ENCODE assay signal across 22 mouse cellular contexts in genomic region chr15:27378601-27379094, GRCm38 (mm10).
A peak's percentile ranks its signal among the peaks of the same experiment; 100 is the strongest.
DNase-seq lines count a peak whose midpoint lies in the region; ATAC-seq and TF ChIP-seq lines count a peak whose summit lies in the region.
"Had no signal": no experiment of that assay in that cellular context is flagged by ENCODE, and none has a peak within 500 bp of the region (broad histone marks: within the 10 kb centered on the region; RNA-seq: fewer than 3 reads in every experiment).

No protein-coding gene starts in this region.

- H3K27me3 ChIP-seq in limb, embryonic 14.5 days (ENCODE audit: control insufficient read depth, insufficient read depth, low read length): no peaks in the 10 kb centered on the region
- H3K27me3 ChIP-seq in limb, embryonic 10.5 days (ENCODE audit: low read depth, poor library complexity, severe bottlenecking): no peaks in the 10 kb centered on the region
- no peaks in the 10 kb centered on the region for H3K27me3 ChIP-seq in heart, embryonic 10.5 days (ENCODE audit: insufficient read depth, poor library complexity, severe bottlenecking)
- H3K27me3 ChIP-seq: embryonic facial prominence, embryonic 12.5 days; forebrain, embryonic 13.5 days; heart, embryonic 12.5 days; hindbrain, embryonic 12.5 days had no signal

- no peak overlapping the region for H3K9ac ChIP-seq in limb, embryonic 14.5 days (ENCODE audit: low read depth, low read length, severe bottlenecking)
- H3K9ac ChIP-seq: embryonic facial prominence, embryonic 12.5 days; forebrain, embryonic 13.5 days; heart, embryonic 12.5 days; hindbrain, embryonic 12.5 days had no signal

- peak; percentile 0 for DNase-seq in limb, embryonic 14.5 days (ENCODE audit: low spot score)
- no peak for DNase-seq in limb, embryonic 10.5 days (ENCODE audit: low spot score)
- DNase-seq in adipocyte (ENCODE audit: low spot score): peak; percentile 22
- peak; percentile 68 for DNase-seq in fibroblast of lung, adult 2 months (ENCODE audit: low read depth)
- DNase-seq in layer of hippocampus, adult 11-12 months (ENCODE audit: low spot score): no peak
- no peak for DNase-seq in heart, embryonic 10.5 days (ENCODE audit: low spot score)
- DNase-seq: adrenal gland, adult 8-10 months; adrenal gland, postnatal 36 days; B cell, adult 2 months; cerebellum, adult 11-12 months; cerebellum, adult 9-10 months; cerebellum, postnatal 25 days; gastrocnemius, postnatal 14 days; heart, adult 2 months; heart, postnatal 4 days; kidney, adult 11 months had no signal

- H3K9me3 ChIP-seq in limb, embryonic 14.5 days (ENCODE audit: control insufficient read depth, low read length): no peaks in the 10 kb centered on the region
- H3K9me3 ChIP-seq in limb, embryonic 10.5 days (replicated peaks): no peaks in the 10 kb centered on the region
- no peaks in the 10 kb centered on the region for H3K9me3 ChIP-seq in heart, embryonic 10.5 days
- H3K9me3 ChIP-seq: embryonic facial prominence, embryonic 12.5 days; forebrain, embryonic 13.5 days; heart, embryonic 12.5 days; hindbrain, embryonic 12.5 days had no signal

- TF ChIP-seq POLR2A in limb, embryonic 14.5 days (IDR thresholded peaks at IDR 0.05; ENCODE audit: borderline replicate concordance, extremely low read depth, insufficient read depth, insufficient read length): no peak

- no peaks in the 10 kb centered on the region for H3K4me1 ChIP-seq in limb, embryonic 14.5 days (ENCODE audit: control insufficient read depth, insufficient read depth, low read length)
- H3K4me1 ChIP-seq in limb, embryonic 10.5 days: no peaks in the 10 kb centered on the region
- no peaks in the 10 kb centered on the region for H3K4me1 ChIP-seq in heart, embryonic 10.5 days
- H3K4me1 ChIP-seq: embryonic facial prominence, embryonic 12.5 days; forebrain, embryonic 13.5 days; heart, embryonic 12.5 days; hindbrain, embryonic 12.5 days had no signal

- no peaks in the 10 kb centered on the region for H3K36me3 ChIP-seq in limb, embryonic 14.5 days (ENCODE audit: control insufficient read depth, insufficient read depth, low read length)
- no peaks in the 10 kb centered on the region for H3K36me3 ChIP-seq in limb, embryonic 10.5 days
- H3K36me3 ChIP-seq in heart, embryonic 10.5 days: no peaks in the 10 kb centered on the region
- H3K36me3 ChIP-seq: embryonic facial prominence, embryonic 12.5 days; heart, embryonic 12.5 days; hindbrain, embryonic 12.5 days had no signal

- H3K27ac ChIP-seq in limb, embryonic 14.5 days (replicated peaks; ENCODE audit: low read depth, low read length): no peak overlapping the region
- no peak overlapping the region for H3K27ac ChIP-seq in limb, embryonic 10.5 days
- no peak overlapping the region for H3K27ac ChIP-seq in heart, embryonic 10.5 days
- H3K27ac ChIP-seq: embryonic facial prominence, embryonic 12.5 days; forebrain, embryonic 13.5 days; heart, adult 2 months; hindbrain, embryonic 12.5 days had no signal

- no peak overlapping the region for H3K4me2 ChIP-seq in limb, embryonic 14.5 days (replicated peaks; ENCODE audit: low read depth, low read length, severe bottlenecking)
- H3K4me2 ChIP-seq: embryonic facial prominence, embryonic 12.5 days; forebrain, embryonic 13.5 days; heart, embryonic 12.5 days; hindbrain, embryonic 12.5 days had no signal

- WGBS in limb, embryonic 14.5 days: 76% methylated on average over 3 of the region's 3 CpGs
- 94% methylated on average over 3 of the region's 3 CpGs for WGBS in limb, embryonic 10.5 days
- 80% methylated on average over 3 of the region's 3 CpGs for WGBS in heart, embryonic 10.5 days

- no peak overlapping the region for H3K4me3 ChIP-seq in limb, embryonic 14.5 days (replicated peaks; ENCODE audit: low read length)
- H3K4me3 ChIP-seq in limb, embryonic 10.5 days: no peak overlapping the region
- no peak overlapping the region for H3K4me3 ChIP-seq in heart, embryonic 10.5 days
- H3K4me3 ChIP-seq: embryonic facial prominence, embryonic 12.5 days; forebrain, embryonic 13.5 days; heart, adult 2 months; heart, embryonic 12.5 days; hindbrain, embryonic 12.5 days had no signal

- no peak for ATAC-seq in limb, embryonic 14.5 days (ENCODE audit: low FRiP score, low read depth)
- ATAC-seq: forebrain, embryonic 13.5 days; hindbrain, embryonic 16.5 days; inflammation-experienced regulatory T-cells, adult 6 months had no signal

Comparison
In these comparisons a context has a peak if more than half of its experiments do, and no peak if none do; other contexts are left out.
1. DNase-seq: peak in limb, embryonic 14.5 days (single experiment), adipocyte (single experiment) and fibroblast of lung, adult 2 months (single experiment); none in limb, embryonic 10.5 days (single experiment), layer of hippocampus, adult 11-12 months (single experiment) and heart, embryonic 10.5 days (single experiment).